Mouse (Mus musculus) neural tube, embryonic 11.5 days (tissue): ENCODE measurements around the gene Echdc3. TPM values are rescaled to one million over a fixed set of nuclear protein-coding genes. Genes with fewer than 3 reads are reported as not detected.

Experiments
- ATAC-seq: fragments of 200-750 bp; cut with Nextera tagmentation; 2 replicates; pipeline ENCODE4 v1.8.0; 2017; ENCODE audit warnings: moderate number of reproducible peaks, mild to moderate bottlenecking, moderate TSS enrichment, moderate library complexity; ENCODE audit not compliant: insufficient read depth, low FRiP score, low TSS enrichment
- DNase-seq: peaks from one replicate; pipeline ENCODE4 v3.0.0-alpha.2; 2015; ENCODE audit warnings: low spot score
- H3K27ac ChIP-seq: fragments of 300-500 bp; sonication (generic); 2 replicates; pipeline ENCODE4 v1.5.1; 2014; ENCODE audit warnings: low read depth, mild to moderate bottlenecking, low read length
- H3K27me3 ChIP-seq: fragments of 300-500 bp; sonication (generic); 2 replicates; pipeline ENCODE4 v1.6.1; 2014; ENCODE audit warnings: mild to moderate bottlenecking, low read length, mixed read lengths; ENCODE audit not compliant: control insufficient read depth, insufficient read depth
- H3K36me3 ChIP-seq: fragments of 300-500 bp; sonication (generic); 2 replicates; pipeline ENCODE4 v1.6.1; 2014; ENCODE audit warnings: mild to moderate bottlenecking, low read length, moderate library complexity, mixed read lengths; ENCODE audit not compliant: control insufficient read depth, insufficient read depth
- H3K4me1 ChIP-seq: fragments of 300-500 bp; sonication (generic); 2 replicates; pipeline ENCODE4 v1.6.1; 2014; ENCODE audit warnings: low read length, mixed read lengths; ENCODE audit not compliant: control insufficient read depth, insufficient read depth
- H3K4me2 ChIP-seq: fragments of 300-500 bp; sonication (generic); 2 replicates; pipeline ENCODE4 v1.6.1; 2014; ENCODE audit warnings: low read depth, mild to moderate bottlenecking, moderate library complexity
- H3K4me3 ChIP-seq: fragments of 300-500 bp; sonication (generic); 2 replicates; pipeline ENCODE4 v1.5.1; 2014; ENCODE audit warnings: low read depth, low read length
- H3K9ac ChIP-seq: fragments of 300-500 bp; sonication (generic); 2 replicates; pipeline ENCODE4 v1.6.1; 2014; ENCODE audit warnings: mild to moderate bottlenecking, low read length
- H3K9me3 ChIP-seq: fragments of 300-500 bp; sonication (generic); 2 replicates; pipeline ENCODE4 v1.6.1; 2016; ENCODE audit warnings: low read length; ENCODE audit not compliant: control insufficient read depth
- WGBS: fragments of 180-500 bp; shearing (Covaris S2); extraction: QIAGEN DNeasy Blood & Tissue Kit; methylation state at CpG from one replicate; pipeline ENCODE4 v1.1.7; 2014; 5-methylcytosine and 5-hydroxymethylcytosine counted together
- polyA plus RNA-seq: library from polyadenylated mRNA; unstranded; fragments of >200 nt; fragmentation: Nextera tagmentation; extraction: Ambion mirVana; gene quantifications from 2 replicates; pipeline ENCODE4 v1.2.1, GENCODE M21; 2014

The Echdc3 gene
- polyA plus RNA-seq, 1 experiment from 2014 or later, result 1.4 TPM

DNA sequence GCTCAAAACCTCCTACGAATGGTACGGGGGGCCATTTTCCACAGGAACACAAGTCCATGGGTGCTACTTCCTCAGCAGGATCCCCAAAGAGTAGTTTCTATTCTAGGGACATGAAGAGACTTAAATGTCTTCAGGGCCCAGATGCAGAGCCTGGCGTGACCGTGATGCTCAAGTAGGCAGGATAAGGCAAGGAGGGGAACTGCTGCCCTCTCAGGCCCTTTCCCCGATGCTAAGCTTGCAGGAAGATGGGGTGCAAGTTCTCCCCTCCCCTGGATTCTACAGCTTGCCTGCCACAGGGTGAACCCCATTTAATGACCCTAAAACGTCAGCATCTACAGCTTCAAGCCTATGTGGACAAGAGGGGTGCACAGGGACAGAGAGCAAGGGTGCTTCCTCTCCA is 22.8 kb downstream of the Echdc3 start:
- ATAC-seq (no peak), DNase-seq (no peak)
- no peak overlapping the region for H3K9ac ChIP-seq
- H3K9me3 ChIP-seq, result no peaks in the 10 kb centered on the region
- 87% methylated on average over 6 of the region's 6 CpGs for WGBS
- H3K4me2 ChIP-seq, result no peak overlapping the region
- no peak overlapping the region for H3K4me3 ChIP-seq
- no peak overlapping the region for H3K27ac ChIP-seq
- no peaks in the 10 kb centered on the region; the same call in 1 of the 2 replicates for H3K4me1 ChIP-seq
- no peaks in the 10 kb centered on the region for H3K36me3 ChIP-seq
- H3K27me3 ChIP-seq, result no peaks in the 10 kb centered on the region

DNA sequence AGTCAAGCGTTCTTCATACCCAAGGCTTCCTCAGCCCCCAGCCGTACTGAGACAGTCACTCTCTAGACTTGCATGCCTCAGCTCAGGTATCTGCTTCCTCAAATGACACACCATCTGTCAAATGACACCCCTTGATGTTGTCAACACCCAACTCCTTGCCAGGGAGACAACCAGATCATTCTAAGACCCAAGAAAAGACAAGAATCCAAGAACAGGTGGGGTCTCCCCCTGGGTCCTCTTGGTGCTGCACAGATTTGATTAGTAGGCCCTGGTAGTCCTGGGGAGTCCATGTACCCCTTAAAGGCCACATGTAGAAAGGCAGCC is 23.2 kb downstream of the Echdc3 start:
- no peak for ATAC-seq
- H3K4me1 ChIP-seq, result no peaks in the 10 kb centered on the region; the same call in 1 of the 2 replicates
- WGBS, result 80% methylated on average over 2 of the region's 2 CpGs

GRCm38 (mm10) chr2:6188891-6189674 is 23.8 kb downstream of the Echdc3 start:
- Histone ChIP-seq H3K27me3 (no peaks in the 10 kb centered on the region), H3K4me1 (no peaks in the 10 kb centered on the region), H3K27ac (no peak overlapping the region), H3K9ac (no peak overlapping the region), H3K4me3 (no peak overlapping the region), H3K9me3 (no peaks in the 10 kb centered on the region), H3K36me3 (no peaks in the 10 kb centered on the region), H3K4me2 (no peak overlapping the region)
- no peak for ATAC-seq
- no peak for DNase-seq
- WGBS, result 80% methylated on average over 11 of the region's 11 CpGs

More for the DNA sequence above, 23.2 kb downstream of the Echdc3 start:
- Histone ChIP-seq H3K27me3 (no peaks in the 10 kb centered on the region), H3K36me3 (no peaks in the 10 kb centered on the region), H3K9me3 (no peaks in the 10 kb centered on the region), H3K4me3 (no peak overlapping the region), H3K9ac (no peak overlapping the region), H3K27ac (no peak overlapping the region), H3K4me2 (no peak overlapping the region)
- DNase-seq, result no peak

DNA sequence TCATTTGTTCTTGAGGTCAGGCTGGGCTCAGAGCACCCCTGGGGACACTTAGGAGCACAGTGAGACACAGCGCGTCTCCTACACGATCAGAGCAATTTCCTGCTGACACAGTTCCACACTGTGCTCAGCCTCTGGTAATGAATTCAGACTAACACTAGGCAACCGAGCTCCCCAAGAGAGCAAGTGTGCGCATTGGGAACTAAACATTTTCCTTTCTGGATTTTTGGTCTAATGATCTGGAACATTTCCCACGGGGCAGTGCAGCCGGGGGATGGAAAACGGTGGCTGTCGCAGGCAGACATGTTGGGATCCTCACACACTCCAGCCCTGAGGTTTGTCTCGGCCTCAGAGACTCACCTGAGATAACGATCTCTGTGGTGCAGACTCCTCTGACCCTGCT is 25.4 kb downstream of the Echdc3 start:
- no peaks in the 10 kb centered on the region for H3K9me3 ChIP-seq
- H3K4me1 ChIP-seq, result no peaks in the 10 kb centered on the region
- no peaks in the 10 kb centered on the region for H3K27me3 ChIP-seq
- DNase-seq, result no peak
- no peak overlapping the region for H3K27ac ChIP-seq
- H3K4me3 ChIP-seq, result no peak overlapping the region
- WGBS, result 65% methylated on average over 11 of the region's 11 CpGs
- no peak for ATAC-seq
- H3K4me2 ChIP-seq, result no peak overlapping the region
- H3K36me3 ChIP-seq, result no peaks in the 10 kb centered on the region
- no peak overlapping the region for H3K9ac ChIP-seq

GRCm38 (mm10) chr2:6186913-6187312 is 25.9 kb downstream of the Echdc3 start:
- no peak overlapping the region for H3K27ac ChIP-seq
- no peak for DNase-seq
- no peak for ATAC-seq
- no peak overlapping the region for H3K4me2 ChIP-seq
- no peaks in the 10 kb centered on the region for H3K27me3 ChIP-seq
- no peak overlapping the region for H3K9ac ChIP-seq
- no peaks in the 10 kb centered on the region for H3K4me1 ChIP-seq
- WGBS, result 49% methylated on average over 4 of the region's 4 CpGs
- H3K36me3 ChIP-seq, result no peaks in the 10 kb centered on the region
- H3K4me3 ChIP-seq, result no peak overlapping the region
- no peaks in the 10 kb centered on the region for H3K9me3 ChIP-seq

DNA sequence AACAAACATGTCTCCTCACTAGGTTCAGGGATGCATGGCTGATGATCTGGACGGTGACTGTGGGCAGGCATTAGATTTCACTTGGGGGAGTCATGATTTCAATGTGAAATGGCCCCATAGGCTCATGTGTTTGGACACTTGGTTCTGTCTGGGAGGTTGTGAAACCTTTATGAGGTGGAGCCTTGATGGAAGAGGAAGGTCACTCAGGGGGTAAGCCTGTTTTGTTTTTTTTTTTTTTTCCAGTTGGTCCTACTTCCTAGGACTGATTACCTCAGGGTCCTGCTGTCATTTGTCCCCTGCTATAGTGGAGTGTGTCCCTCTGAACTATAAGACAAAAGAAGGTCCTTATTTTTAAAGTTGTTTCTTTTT is 33.1 kb downstream of the Echdc3 start:
- Histone ChIP-seq H3K4me3 (no peak overlapping the region), H3K36me3 (no peaks in the 10 kb centered on the region), H3K9me3 (no peaks in the 10 kb centered on the region), H3K9ac (no peak overlapping the region), H3K4me1 (no peaks in the 10 kb centered on the region), H3K27me3 (no peaks in the 10 kb centered on the region), H3K27ac (no peak overlapping the region), H3K4me2 (no peak overlapping the region)
- WGBS, result 80% methylated on average over 1 of the region's 1 CpGs
- DNase-seq, result no peak
- no peak for ATAC-seq

DNA sequence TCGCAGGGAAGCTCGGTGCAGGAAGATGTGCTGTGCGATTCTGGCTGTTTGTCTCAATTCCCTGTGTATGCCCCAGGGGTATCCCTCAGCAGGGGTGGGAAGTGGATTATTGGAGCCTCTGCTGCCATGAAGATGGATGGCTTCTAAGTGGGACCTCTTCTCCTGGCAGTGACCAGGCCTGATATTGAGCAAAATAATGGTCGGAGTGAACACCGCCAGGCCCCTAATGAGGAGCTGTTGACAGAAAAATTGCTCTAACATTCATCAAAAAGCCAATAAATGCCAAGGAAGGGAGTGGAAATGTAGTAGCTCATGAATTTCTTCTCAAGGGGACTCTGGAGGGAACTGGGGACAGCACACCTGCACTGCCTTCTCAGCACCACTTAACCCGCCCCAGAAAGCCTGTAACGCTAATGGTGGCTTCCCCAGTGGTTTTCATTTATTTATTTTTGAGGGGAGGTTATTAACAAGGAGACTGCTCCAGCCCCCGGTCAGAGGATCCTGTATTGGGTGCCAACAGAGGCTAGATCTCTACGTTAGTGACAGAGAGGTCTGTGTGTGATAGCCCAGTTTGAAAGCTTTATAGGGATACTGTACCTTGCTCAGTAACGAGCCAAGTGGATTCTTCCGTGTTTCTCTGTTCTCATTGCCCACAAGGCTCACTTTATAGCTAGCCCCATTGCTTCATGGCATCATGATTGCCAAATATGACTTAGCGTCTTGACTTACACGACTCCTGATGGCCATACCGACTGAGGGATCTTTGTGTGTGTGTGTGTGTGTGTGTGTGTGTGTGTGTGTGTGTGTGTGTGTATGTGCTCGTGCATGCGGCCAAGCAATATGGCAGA is 33.7 kb downstream of the Echdc3 start:
- H3K4me1 ChIP-seq, result no peaks in the 10 kb centered on the region
- no peak overlapping the region for H3K9ac ChIP-seq
- H3K27me3 ChIP-seq, result no peaks in the 10 kb centered on the region
- no peaks in the 10 kb centered on the region for H3K9me3 ChIP-seq
- WGBS, result 70% methylated on average over 16 of the region's 16 CpGs
- DNase-seq (peak; percentile 52), ATAC-seq (peak; percentile 41; the same call in 1 of the 2 replicates)
- no peak overlapping the region for H3K27ac ChIP-seq
- no peak overlapping the region for H3K4me3 ChIP-seq
- H3K4me2 ChIP-seq, result no peak overlapping the region
- no peaks in the 10 kb centered on the region for H3K36me3 ChIP-seq

GRCm38 (mm10) chr2:6173013-6173412 is 39.8 kb downstream of the Echdc3 start:
- no peak overlapping the region for H3K4me2 ChIP-seq
- no peak overlapping the region for H3K27ac ChIP-seq
- 61% methylated on average over 3 of the region's 3 CpGs for WGBS
- H3K36me3 ChIP-seq, result no peaks in the 10 kb centered on the region
- no peaks in the 10 kb centered on the region for H3K4me1 ChIP-seq
- H3K27me3 ChIP-seq, result no peaks in the 10 kb centered on the region
- no peaks in the 10 kb centered on the region for H3K9me3 ChIP-seq
- DNase-seq (no peak), ATAC-seq (no peak)
- H3K4me3 ChIP-seq, result no peak overlapping the region
- H3K9ac ChIP-seq, result no peak overlapping the region

GRCm38 (mm10) chr2:6168560-6168959 is 44.3 kb downstream of the Echdc3 start:
- 96% methylated on average over 2 of the region's 2 CpGs for WGBS
- ATAC-seq, result no peak
- H3K4me3 ChIP-seq, result no peak overlapping the region
- H3K9me3 ChIP-seq, result no peaks in the 10 kb centered on the region
- no peak overlapping the region for H3K27ac ChIP-seq
- H3K9ac ChIP-seq, result no peak overlapping the region
- no peaks in the 10 kb centered on the region for H3K27me3 ChIP-seq
- H3K4me1 ChIP-seq, result no peaks in the 10 kb centered on the region
- DNase-seq, result no peak
- no peak overlapping the region for H3K4me2 ChIP-seq
- no peaks in the 10 kb centered on the region for H3K36me3 ChIP-seq
